Mouse (Mus musculus) embryonic facial prominence, embryonic 10.5 days (tissue): Measurements from ENCODE around the gene Ralgapa1. TPM values are rescaled to one million over a fixed set of nuclear protein-coding genes. Genes with fewer than 3 reads are reported as not detected.
A peak's percentile ranks its signal among the peaks of the same experiment; 100 is the strongest.
"Not testable (repeated sequence)": the region's sequence is repeated elsewhere in the genome, so short reads cannot be mapped to it uniquely, and the experiment has no call there.

ENCODE experiments used
- DNase-seq: peaks from one replicate; pipeline ENCODE4 v3.0.0-alpha.2; 2017; ENCODE audit warnings: low spot score
- H3K27ac ChIP-seq: fragments of 300-500 bp; sonication (generic); replicated peaks from 2 replicates; pipeline ENCODE4 v1.5.1; 2016; ENCODE audit warnings: mild to moderate bottlenecking
- H3K27me3 ChIP-seq: fragments of 300-500 bp; sonication (generic); replicated peaks from 2 replicates; pipeline ENCODE4 v1.6.1; 2016; ENCODE audit warnings: low read depth, mild to moderate bottlenecking; ENCODE audit not compliant: poor library complexity, severe bottlenecking
- H3K36me3 ChIP-seq: fragments of 300-500 bp; sonication (generic); replicated peaks from 2 replicates; pipeline ENCODE4 v1.6.1; 2016; ENCODE audit warnings: mild to moderate bottlenecking, moderate library complexity
- H3K4me1 ChIP-seq: fragments of 300-500 bp; sonication (generic); 2 replicates; pipeline ENCODE4 v1.6.1; 2016
- H3K4me3 ChIP-seq: fragments of 300-500 bp; sonication (generic); 2 replicates; pipeline ENCODE4 v1.5.1; 2016; ENCODE audit warnings: mild to moderate bottlenecking, moderate library complexity
- H3K9me3 ChIP-seq: fragments of 300-500 bp; sonication (generic); 2 replicates; pipeline ENCODE4 v1.6.1; 2016; ENCODE audit warnings: mild to moderate bottlenecking
- WGBS: fragments of 180-500 bp; shearing (Covaris S2); methylation state at CpG from one replicate; pipeline ENCODE4 v1.1.7; 2016; 5-methylcytosine and 5-hydroxymethylcytosine counted together
- polyA plus RNA-seq: library from polyadenylated mRNA; unstranded; fragments of >200 nt; fragmentation: Nextera tagmentation; extraction: Ambion mirVana; gene quantifications from 2 replicates; pipeline ENCODE4 v1.2.1, GENCODE M21; 2016

Gene Ralgapa1
- polyA plus RNA-seq, 1 experiment from 2014 or later: 11.0 TPM

- Histone ChIP-seq H3K4me1 (peaks cover 10% of the 10 kb centered on the region), H3K27ac (no peak overlapping the region), H3K36me3 (no peaks in the 10 kb centered on the region), H3K27me3 (no peaks in the 10 kb centered on the region), H3K9me3 (no peaks in the 10 kb centered on the region), H3K4me3 (no peak overlapping the region)
- peak; percentile 41 for DNase-seq
- WGBS: 35% methylated on average over 3 of the region's 3 CpGs
These were observed 198.2 kb downstream of the Ralgapa1 start for GRCm38 (mm10) chr12:55622615-55623245.

DNA sequence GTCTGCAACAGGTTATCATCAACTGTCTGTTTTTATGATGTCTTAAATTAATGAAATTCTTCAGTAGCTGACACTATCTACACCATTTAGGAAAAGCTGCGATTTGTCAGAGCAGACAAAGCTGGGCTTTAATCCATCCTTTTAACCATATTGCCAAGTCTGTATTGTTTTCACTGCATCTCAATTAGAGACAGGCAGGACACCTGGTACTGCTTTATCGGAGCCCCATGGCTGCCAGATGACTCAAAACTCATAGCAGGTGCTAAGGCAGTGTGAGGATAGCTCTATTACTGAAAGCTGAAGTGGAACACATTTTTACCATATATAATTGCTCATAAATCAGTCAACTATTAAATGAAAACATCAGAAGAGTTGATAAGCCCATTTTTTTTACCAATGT, 200.6 kb downstream of the Ralgapa1 start:
- Histone ChIP-seq H3K36me3 (no peaks in the 10 kb centered on the region), H3K9me3 (no peaks in the 10 kb centered on the region), H3K4me1 (peaks cover 10% of the 10 kb centered on the region), H3K27me3 (no peaks in the 10 kb centered on the region), H3K4me3 (no peak overlapping the region), H3K27ac (no peak overlapping the region)
- no peak for DNase-seq
- whole genome bisulfite sequencing: 59% methylated on average over 2 of the region's 2 CpGs

- H3K4me3 ChIP-seq: no peak overlapping the region
- no peaks in the 10 kb centered on the region for H3K27me3 ChIP-seq
- peaks cover 7% of the 10 kb centered on the region for H3K4me1 ChIP-seq
- no peaks in the 10 kb centered on the region for H3K36me3 ChIP-seq
- H3K9me3 ChIP-seq: no peaks in the 10 kb centered on the region
- no peak for DNase-seq
- H3K27ac ChIP-seq: no peak overlapping the region
- 67% methylated on average over 2 of the region's 2 CpGs for WGBS
These were observed 210.2 kb downstream of the Ralgapa1 start for GRCm38 (mm10) chr12:55610812-55611211.

- Histone ChIP-seq H3K9me3 (no peaks in the 10 kb centered on the region), H3K36me3 (no peaks in the 10 kb centered on the region), H3K4me1 (peaks cover 15% of the 10 kb centered on the region), H3K27me3 (peaks cover 5% of the 10 kb centered on the region; the same call in 1 of the 2 replicates), H3K4me3 (no peak overlapping the region), H3K27ac (no peak overlapping the region)
- WGBS: 29% methylated on average over 4 of the region's 4 CpGs
- peak; percentile 38 for DNase-seq
These were observed 213.1 kb downstream of the Ralgapa1 start for GRCm38 (mm10) chr12:55607902-55608301.

DNA sequence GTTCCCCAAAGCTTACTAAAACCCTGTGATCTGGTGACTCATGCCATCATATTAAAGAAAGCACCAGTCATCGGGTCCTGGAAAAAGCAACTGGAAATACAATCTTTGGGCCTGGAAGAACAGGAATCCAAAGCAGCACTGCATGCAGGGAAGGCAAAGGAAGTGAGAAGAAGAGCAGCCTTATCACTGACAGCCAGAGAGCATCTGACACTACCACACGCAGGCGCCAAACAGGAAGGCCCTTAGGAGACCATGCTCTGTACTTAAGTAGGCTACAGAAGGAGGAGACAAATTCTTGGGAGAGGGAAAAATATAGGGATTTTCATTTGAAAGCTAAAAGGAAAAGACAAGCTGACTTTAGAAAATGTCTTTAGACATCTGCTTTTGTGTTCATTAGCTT, 216.6 kb downstream of the Ralgapa1 start:
- 67% methylated on average over 3 of the region's 3 CpGs for WGBS
- Histone ChIP-seq H3K9me3 (no peaks in the 10 kb centered on the region), H3K27ac (no peak overlapping the region), H3K4me1 (peaks cover 28% of the 10 kb centered on the region), H3K27me3 (peaks cover 40% of the 10 kb centered on the region), H3K36me3 (no peaks in the 10 kb centered on the region), H3K4me3 (no peak overlapping the region)
- DNase-seq: no peak

DNA sequence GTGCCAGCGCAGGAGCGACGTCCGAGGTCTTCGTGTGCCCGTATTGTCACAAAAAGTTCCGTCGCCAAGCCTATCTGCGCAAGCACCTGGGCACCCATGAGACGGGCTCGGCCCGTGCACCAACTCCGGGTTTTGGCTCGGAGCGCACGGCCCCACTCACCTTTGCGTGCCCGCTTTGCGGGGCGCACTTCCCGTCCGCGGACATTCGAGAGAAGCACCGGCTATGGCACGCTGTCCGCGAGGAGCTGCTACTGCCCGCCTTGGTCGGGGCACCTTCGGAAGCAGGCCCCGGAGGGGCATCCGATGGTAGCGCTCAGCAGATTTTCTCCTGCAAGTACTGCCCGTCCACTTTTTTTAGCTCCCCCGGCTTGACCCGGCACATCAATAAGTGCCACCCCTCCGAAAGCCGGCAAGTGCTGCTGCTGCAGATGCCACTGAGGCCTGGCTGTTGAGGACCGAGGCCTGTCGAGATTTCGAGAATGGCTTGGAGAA, 220.4 kb downstream of the Ralgapa1 start:
- peaks cover 29% of the 10 kb centered on the region for H3K4me1 ChIP-seq
- no peak for DNase-seq
- H3K36me3 ChIP-seq: no peaks in the 10 kb centered on the region
- 1% methylated on average over 42 of the region's 42 CpGs for WGBS
- no peaks in the 10 kb centered on the region for H3K9me3 ChIP-seq
- peaks cover 78% of the 10 kb centered on the region for H3K27me3 ChIP-seq
- H3K27ac ChIP-seq: no peak overlapping the region
- peak overlapping the region; percentile 62 for H3K4me3 ChIP-seq

GRCm38 (mm10) chr12:55599639-55600502, 221.1 kb downstream of the Ralgapa1 start:
- Histone ChIP-seq H3K36me3 (no peaks in the 10 kb centered on the region), H3K27me3 (peaks cover 84% of the 10 kb centered on the region), H3K9me3 (no peaks in the 10 kb centered on the region), H3K27ac (no peak overlapping the region), H3K4me1 (peaks cover 25% of the 10 kb centered on the region), H3K4me3 (peak overlapping the region; percentile 62)
- WGBS: under 1% methylated on average over 109 of the region's 109 CpGs
- peak; percentile 89 for DNase-seq

DNA sequence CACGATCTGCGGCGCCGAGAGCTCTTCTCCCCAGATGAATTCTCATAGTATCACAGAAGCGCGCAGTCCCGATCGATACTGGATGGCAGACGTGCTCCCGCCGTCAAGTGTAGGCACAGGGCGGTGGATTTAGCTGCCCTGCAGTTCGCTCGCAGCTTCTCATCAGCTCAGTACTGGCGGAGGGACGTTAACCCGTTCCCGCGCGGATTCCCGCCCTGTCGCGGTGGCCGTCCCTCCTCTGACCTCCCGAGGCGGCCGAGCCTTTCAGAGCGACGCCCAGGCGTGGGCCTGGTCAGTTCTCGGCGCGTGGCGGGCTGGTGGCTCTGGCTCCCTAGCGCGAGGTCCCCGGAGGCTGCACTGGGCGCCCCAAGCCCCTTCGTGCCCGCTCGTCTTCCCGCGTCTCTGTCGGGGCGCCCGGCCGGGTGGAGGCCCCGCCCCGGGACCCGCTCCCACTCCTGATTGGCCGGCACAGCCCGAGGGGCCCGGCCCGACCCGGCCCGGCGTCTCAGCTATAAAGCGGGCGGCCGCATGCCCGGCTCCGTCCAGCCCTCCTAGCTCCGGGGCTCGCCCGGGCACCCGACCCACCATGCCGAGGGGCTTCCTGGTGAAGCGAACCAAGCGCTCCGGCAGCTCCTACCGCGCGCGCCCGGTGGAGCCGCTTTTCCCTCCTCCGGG, 221.9 kb downstream of the Ralgapa1 start, which contains the start of gene Insm2:
Insm2 (plus strand) TSS at position 541 of the 675 bp plus-strand sequence.
- Histone ChIP-seq H3K4me3 (peak within 1 kb of the TSS; percentile 62), H3K27ac (no peak within 1 kb of the TSS), H3K27me3 (peaks cover 88% of the 10 kb centered on the region), H3K9me3 (no peaks in the 10 kb centered on the region), H3K36me3 (no peaks in the 10 kb centered on the region), H3K4me1 (peaks cover 25% of the 10 kb centered on the region)
- DNase-seq: peak; percentile 60
- WGBS: under 1% methylated on average over 77 of the region's 77 CpGs

GRCm38 (mm10) chr12:55598537-55598886, 222.5 kb downstream of the Ralgapa1 start:
- no peak for DNase-seq
- WGBS: 9% methylated on average over 7 of the region's 7 CpGs
- H3K27me3 ChIP-seq: peaks cover 88% of the 10 kb centered on the region

GRCm38 (mm10) chr12:55586936-55587335, 234.0 kb downstream of the Ralgapa1 start:
- not testable (repeated sequence) for H3K27ac ChIP-seq, H3K4me3 ChIP-seq, H3K27me3 ChIP-seq, H3K36me3 ChIP-seq, H3K9me3 ChIP-seq, DNase-seq, H3K4me1 ChIP-seq
- 51% methylated on average over 9 of the region's 9 CpGs for WGBS

More at GRCm38 (mm10) chr12:55598537-55598886, 222.5 kb downstream of the Ralgapa1 start:
- Histone ChIP-seq H3K27ac (no peak overlapping the region), H3K4me1 (peaks cover 25% of the 10 kb centered on the region), H3K36me3 (no peaks in the 10 kb centered on the region), H3K4me3 (peak overlapping the region; percentile 62), H3K9me3 (no peaks in the 10 kb centered on the region)

DNA sequence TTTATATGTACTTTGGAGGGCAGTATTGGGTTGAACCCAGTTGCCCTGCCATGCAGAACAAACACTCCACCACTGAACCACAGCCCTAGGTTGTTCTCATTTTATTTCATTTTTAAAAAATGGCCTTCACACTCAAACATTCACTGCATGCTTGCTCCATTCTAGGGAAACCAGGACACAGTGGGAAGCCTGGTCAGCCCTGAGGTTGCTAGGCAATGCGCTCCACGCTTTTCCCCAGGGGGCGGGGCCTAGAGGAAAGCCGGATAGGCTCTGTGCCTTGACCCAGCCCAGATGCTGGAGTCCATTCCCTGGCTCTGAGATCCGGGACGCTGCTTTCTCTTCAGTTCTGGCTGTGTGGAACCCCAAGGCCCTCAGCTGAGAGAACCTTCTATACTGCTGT, 247.2 kb downstream of the Ralgapa1 start:
- DNase-seq: peak; percentile 50
- 7% methylated on average over 6 of the region's 6 CpGs for WGBS
- Histone ChIP-seq H3K4me3 (no peak overlapping the region), H3K9me3 (no peaks in the 10 kb centered on the region), H3K27me3 (no peaks in the 10 kb centered on the region), H3K36me3 (no peaks in the 10 kb centered on the region), H3K4me1 (0 out of 2 replicates have a peak, but pooled peaks cover 3% of the 10 kb centered on the region), H3K27ac (no peak overlapping the region)

DNA sequence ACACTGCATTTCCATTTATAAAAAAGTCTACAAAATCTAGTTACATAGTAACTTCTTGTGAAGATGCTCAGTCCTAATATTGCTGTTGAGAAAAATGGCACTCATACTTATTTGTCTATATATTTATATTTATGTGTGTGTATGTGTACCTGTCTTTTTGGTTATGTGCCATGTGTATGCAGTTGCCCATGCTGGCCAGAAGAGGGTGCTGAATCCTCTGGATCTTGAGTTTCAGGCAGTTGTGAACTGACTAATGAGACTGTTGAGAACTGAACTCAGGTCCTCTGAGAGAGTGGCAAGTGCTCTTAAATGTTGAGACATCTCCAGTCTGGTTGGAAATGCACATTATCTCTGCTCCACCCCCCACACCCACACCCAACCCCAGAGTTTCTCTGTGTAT, 247.9 kb downstream of the Ralgapa1 start:
- no peak overlapping the region for H3K27ac ChIP-seq

More for the DNA sequence above, 247.9 kb downstream of the Ralgapa1 start:
- H3K27me3 ChIP-seq: no peaks in the 10 kb centered on the region
- H3K9me3 ChIP-seq: no peaks in the 10 kb centered on the region
- no peak for DNase-seq
- H3K4me3 ChIP-seq: no peak overlapping the region
- no peaks in the 10 kb centered on the region for H3K36me3 ChIP-seq
- 0 out of 2 replicates have a peak, but pooled peaks cover 3% of the 10 kb centered on the region for H3K4me1 ChIP-seq
